Comparison of ENCODE assay signal across 8 mouse cellular contexts in the genomic region with DNA sequence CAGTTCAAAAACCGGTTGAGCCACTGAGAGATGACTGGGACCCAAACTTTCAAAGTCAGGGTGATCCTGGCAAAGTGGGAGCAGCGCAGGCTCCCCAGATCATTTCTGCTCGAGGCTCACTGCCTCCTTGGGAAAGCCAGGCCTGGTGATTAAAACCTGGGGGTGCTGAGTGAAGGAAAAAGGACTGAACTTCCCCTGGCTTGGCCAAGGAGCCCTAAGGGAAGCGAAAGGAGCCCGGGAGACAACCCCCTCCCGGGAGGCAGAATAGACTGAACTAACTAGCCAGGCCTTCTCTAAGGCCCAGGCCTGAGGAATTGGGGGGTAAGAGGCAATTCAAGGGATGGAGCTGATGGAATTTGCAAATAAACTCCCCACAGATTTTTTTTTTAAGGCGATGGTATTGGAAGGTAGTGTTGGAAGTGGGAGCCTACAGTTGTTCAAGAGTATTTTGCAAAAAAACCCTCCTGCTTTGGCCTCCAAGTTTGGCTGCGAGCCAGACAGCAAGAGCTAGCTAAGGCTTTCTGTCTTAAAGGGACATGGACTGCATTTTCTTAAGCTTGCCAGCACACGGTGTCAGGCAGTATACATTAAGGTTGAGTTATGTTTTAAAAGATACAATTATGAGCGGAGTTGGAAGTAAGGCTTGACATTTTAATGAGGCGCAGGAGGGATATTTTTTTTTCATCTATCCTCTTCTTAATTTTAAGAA. TPM values are rescaled to one million over a fixed set of nuclear protein-coding genes. Genes with fewer than 3 reads are reported as not detected.
DNase-seq lines count a peak whose midpoint lies in the region; ATAC-seq and TF ChIP-seq lines count a peak whose summit lies in the region.

No protein-coding gene starts in this region.

- peaks cover 15% of the 10 kb centered on the region for H3K36me3 ChIP-seq in spleen, adult 2 months (ENCODE audit: control insufficient read depth, insufficient read depth, low read length)
- no peaks in the 10 kb centered on the region for H3K36me3 ChIP-seq in forebrain, embryonic 10.5 days (replicated peaks)
- H3K36me3 ChIP-seq in hindbrain, embryonic 15.5 days, result no peaks in the 10 kb centered on the region
- no peaks in the 10 kb centered on the region for H3K36me3 ChIP-seq in neural tube, embryonic 12.5 days

- peak overlapping the region; percentile 77 for H3K4me2 ChIP-seq in hindbrain, embryonic 15.5 days
- H3K4me2 ChIP-seq in neural tube, embryonic 12.5 days (replicated peaks), result peak overlapping the region; percentile 87

- peak in 1 of 2 experiments; percentile 50 for DNase-seq in spleen, adult 2 months (ENCODE audit: low read depth in 1 of 2, low spot score in 2 of 2)
- no peak for DNase-seq in spleen, adult 12 weeks (ENCODE audit: low spot score)
- peak; percentile 27 for DNase-seq in forebrain, embryonic 10.5 days (ENCODE audit: extremely low spot score, low spot score)
- no peak for DNase-seq in right cerebral cortex, postnatal 10 days (ENCODE audit: low spot score in 2 of 2)
- no peak for DNase-seq in lung, postnatal 14 days

- no peak overlapping the region for H3K4me3 ChIP-seq in spleen, adult 2 months (ENCODE audit: extremely low read depth, insufficient read depth, insufficient read length)
- no peak overlapping the region for H3K4me3 ChIP-seq in forebrain, embryonic 10.5 days
- H3K4me3 ChIP-seq in hindbrain, embryonic 15.5 days, result peak overlapping the region; percentile 81
- H3K4me3 ChIP-seq in neural tube, embryonic 12.5 days, result peak overlapping the region; percentile 67

- 57% methylated on average over 11 of the region's 11 CpGs for WGBS in spleen, adult 2 months
- WGBS in forebrain, embryonic 10.5 days, result 16% methylated on average over 11 of the region's 11 CpGs
- WGBS in hindbrain, embryonic 15.5 days, result 30% methylated on average over 11 of the region's 11 CpGs
- 20% methylated on average over 11 of the region's 11 CpGs for WGBS in neural tube, embryonic 12.5 days

- peak overlapping the region; percentile 35 for H3K9ac ChIP-seq in hindbrain, embryonic 15.5 days
- peak overlapping the region; percentile 92; the same call in 1 of the 2 replicates for H3K9ac ChIP-seq in neural tube, embryonic 12.5 days

- no peak for TF ChIP-seq POLR2A in spleen, adult 2 months (IDR thresholded peaks at IDR 0.05; ENCODE audit: low read depth, low read length)

- no peaks in the 10 kb centered on the region for H3K9me3 ChIP-seq in forebrain, embryonic 10.5 days
- no peaks in the 10 kb centered on the region for H3K9me3 ChIP-seq in hindbrain, embryonic 15.5 days
- no peaks in the 10 kb centered on the region for H3K9me3 ChIP-seq in neural tube, embryonic 12.5 days

- peak overlapping the region; percentile 46; the same call in 1 of the 2 replicates for H3K27ac ChIP-seq in spleen, adult 2 months (ENCODE audit: insufficient read depth, low read length)
- no peak overlapping the region for H3K27ac ChIP-seq in forebrain, embryonic 10.5 days
- H3K27ac ChIP-seq in hindbrain, embryonic 15.5 days (replicated peaks), result peak overlapping the region; percentile 80
- H3K27ac ChIP-seq in neural tube, embryonic 12.5 days, result no peak overlapping the region

- ATAC-seq in hindbrain, embryonic 15.5 days (ENCODE audit: low FRiP score, low read depth), result no peak
- no peak for ATAC-seq in neural tube, embryonic 12.5 days (ENCODE audit: low FRiP score, low read depth)
- ATAC-seq in megakaryocyte-erythroid progenitor cell, adult 5-6 weeks (replicated peaks; ENCODE audit: low FRiP score, low TSS enrichment, poor library complexity, severe bottlenecking), result no peak

- TF ChIP-seq CTCF in spleen, adult 2 months (IDR thresholded peaks at IDR 0.05; ENCODE audit: extremely low read depth, insufficient read depth, insufficient read length, insufficient replicate concordance), result no peak

- H3K4me1 ChIP-seq in spleen, adult 2 months (ENCODE audit: control insufficient read depth, insufficient read depth, insufficient read length), result peaks cover 5% of the 10 kb centered on the region
- H3K4me1 ChIP-seq in forebrain, embryonic 10.5 days, result peaks cover 46% of the 10 kb centered on the region
- H3K4me1 ChIP-seq in hindbrain, embryonic 15.5 days (replicated peaks), result peaks cover 48% of the 10 kb centered on the region
- peaks cover 45% of the 10 kb centered on the region for H3K4me1 ChIP-seq in neural tube, embryonic 12.5 days

- H3K27me3 ChIP-seq in spleen, adult 2 months (ENCODE audit: control insufficient read depth, insufficient read depth, low read length), result peaks cover 2% of the 10 kb centered on the region; the same call in 1 of the 2 replicates
- H3K27me3 ChIP-seq in forebrain, embryonic 10.5 days (ENCODE audit: poor library complexity, severe bottlenecking), result peaks cover 81% of the 10 kb centered on the region
- no peaks in the 10 kb centered on the region for H3K27me3 ChIP-seq in hindbrain, embryonic 15.5 days
- H3K27me3 ChIP-seq in neural tube, embryonic 12.5 days (replicated peaks), result peaks cover 19% of the 10 kb centered on the region

RNA-seq across cellular contexts. Expression of a gene that starts 5.1 kb away (rescaled TPM):
- polyA plus RNA-seq in spleen, adult 2 months (2012; rRNA removed), result 26.6 and 40.1 TPM in 2 replicates
- polyA plus RNA-seq in forebrain, embryonic 10.5 days (2016; fragmentation: Nextera tagmentation; extraction: Ambion mirVana), result 8.1 and 8.4 TPM in 2 replicates
- 101 and 139 TPM in 2 replicates for polyA plus RNA-seq in hindbrain, embryonic 15.5 days (2015; fragmentation: Nextera tagmentation; extraction: Ambion mirVana)
- polyA plus RNA-seq in neural tube, embryonic 12.5 days (2016; fragmentation: Nextera tagmentation; extraction: Ambion mirVana), result 109 and 112 TPM in 2 replicates
- total RNA-seq in megakaryocyte-erythroid progenitor cell, adult 5-6 weeks (2014; fragmentation: Nextera tagmentation), result 4.0 and 26.9 TPM in 2 replicates
- 2.9 TPM in 1 of 2 replicates, not detected in the other for total RNA-seq in megakaryocyte-erythroid progenitor cell, adult 5-6 weeks (2017)

Comparison
In these comparisons a context has a peak if more than half of its experiments do, and no peak if none do; other contexts are left out.
1. H3K27ac ChIP-seq: peak in spleen, adult 2 months (single experiment) and hindbrain, embryonic 15.5 days (single experiment); none in forebrain, embryonic 10.5 days (single experiment) and neural tube, embryonic 12.5 days (single experiment).
2. H3K4me3 ChIP-seq: peak in hindbrain, embryonic 15.5 days (single experiment) and neural tube, embryonic 12.5 days (single experiment); none in spleen, adult 2 months (single experiment) and forebrain, embryonic 10.5 days (single experiment).